Mouse (Mus musculus): ENCODE measurements around the gene Rhcg. TPM values are rescaled to one million over a fixed set of nuclear protein-coding genes. Genes with fewer than 3 reads are reported as not detected.

The Rhcg gene
- total and polyA plus RNA-seq, 2 experiments from 2014 or later, result 0.68 to 4.0 TPM

GRCm38 (mm10) chr7:79606766-79607165, 10.7 kb downstream of the Rhcg start:
- ATAC-seq, result no peak
- Histone ChIP-seq H3K27me3 (ENCODE audit: insufficient read depth, low read length) (no peaks in the 10 kb centered on the region), H3K9me3 (ENCODE audit: low read length) (no peaks in the 10 kb centered on the region), H3K9ac (replicated peaks; ENCODE audit: low read length) (no peak overlapping the region), H3K4me1 (ENCODE audit: insufficient read depth, low read length) (no peaks in the 10 kb centered on the region), H3K36me3 (ENCODE audit: insufficient read depth, low read length) (no peaks in the 10 kb centered on the region), H3K4me2 (ENCODE audit: low read depth, low read length) (peak overlapping the region; percentile 51; the same call in 1 of the 2 replicates), H3K4me3 (ENCODE audit: low read length) (no peak overlapping the region), H3K27ac (no peak overlapping the region)
- no peak for DNase-seq (ENCODE audit: low spot score)
- TF ChIP-seq CTCF (IDR thresholded peaks at IDR 0.05; ENCODE audit: low read depth), result no peak
- 40% methylated on average over 3 of the region's 3 CpGs for WGBS

GRCm38 (mm10) chr7:79602006-79602405, 15.5 kb downstream of the Rhcg start:
- Histone ChIP-seq H3K9me3 (ENCODE audit: low read length) (no peaks in the 10 kb centered on the region), H3K4me3 (ENCODE audit: low read length) (no peak overlapping the region), H3K27ac (no peak overlapping the region), H3K9ac (replicated peaks; ENCODE audit: low read length) (no peak overlapping the region), H3K27me3 (ENCODE audit: insufficient read depth, low read length) (no peaks in the 10 kb centered on the region), H3K4me2 (ENCODE audit: low read depth, low read length) (no peak overlapping the region), H3K36me3 (ENCODE audit: insufficient read depth, low read length) (no peaks in the 10 kb centered on the region), H3K4me1 (ENCODE audit: insufficient read depth, low read length) (no peaks in the 10 kb centered on the region)
- WGBS, result 63% methylated on average over 8 of the region's 8 CpGs
- no peak for TF ChIP-seq CTCF (IDR thresholded peaks at IDR 0.05; ENCODE audit: low read depth)
- DNase-seq (ENCODE audit: low spot score) (no peak), ATAC-seq (no peak)

- Histone ChIP-seq H3K27me3 (ENCODE audit: insufficient read depth, low read length) (no peaks in the 10 kb centered on the region), H3K9me3 (ENCODE audit: low read length) (no peaks in the 10 kb centered on the region)
These were observed 17.3 kb downstream of the Rhcg start for GRCm38 (mm10) chr7:79600122-79600521.

GRCm38 (mm10) chr7:79594854-79595253, 22.6 kb downstream of the Rhcg start:
- Histone ChIP-seq H3K27ac (no peak overlapping the region), H3K9ac (replicated peaks; ENCODE audit: low read length) (no peak overlapping the region), H3K4me3 (ENCODE audit: low read length) (no peak overlapping the region), H3K27me3 (ENCODE audit: insufficient read depth, low read length) (no peaks in the 10 kb centered on the region), H3K4me2 (ENCODE audit: low read depth, low read length) (no peak overlapping the region), H3K36me3 (ENCODE audit: insufficient read depth, low read length) (no peaks in the 10 kb centered on the region), H3K4me1 (ENCODE audit: insufficient read depth, low read length) (0 out of 2 replicates have a peak, but pooled peaks cover 4% of the 10 kb centered on the region), H3K9me3 (ENCODE audit: low read length) (no peaks in the 10 kb centered on the region)
- TF ChIP-seq CTCF (IDR thresholded peaks at IDR 0.05; ENCODE audit: low read depth), result peak; percentile 99
- WGBS, result 14% methylated on average over 7 of the region's 7 CpGs
- DNase-seq (ENCODE audit: low spot score) (peak; percentile 92), ATAC-seq (peak; percentile 50; the same call in 1 of the 2 replicates)

More at GRCm38 (mm10) chr7:79600122-79600521, 17.3 kb downstream of the Rhcg start:
- Histone ChIP-seq H3K4me1 (ENCODE audit: insufficient read depth, low read length) (no peaks in the 10 kb centered on the region), H3K9ac (replicated peaks; ENCODE audit: low read length) (no peak overlapping the region), H3K27ac (no peak overlapping the region), H3K36me3 (ENCODE audit: insufficient read depth, low read length) (no peaks in the 10 kb centered on the region), H3K4me2 (ENCODE audit: low read depth, low read length) (no peak overlapping the region), H3K4me3 (ENCODE audit: low read length) (no peak overlapping the region)
- DNase-seq (ENCODE audit: low spot score), result no peak
- 73% methylated on average over 10 of the region's 10 CpGs for WGBS
- ATAC-seq, result no peak
- TF ChIP-seq CTCF (IDR thresholded peaks at IDR 0.05; ENCODE audit: low read depth), result no peak

GRCm38 (mm10) chr7:79591812-79592731, 25.4 kb downstream of the Rhcg start:
- ATAC-seq, result peak; percentile 80
- Histone ChIP-seq H3K4me2 (ENCODE audit: low read depth, low read length) (peak overlapping the region; percentile 68), H3K9me3 (ENCODE audit: low read length) (no peaks in the 10 kb centered on the region), H3K9ac (replicated peaks; ENCODE audit: low read length) (peak overlapping the region; percentile 43), H3K36me3 (ENCODE audit: insufficient read depth, low read length) (no peaks in the 10 kb centered on the region), H3K4me3 (ENCODE audit: low read length) (peak overlapping the region; percentile 41), H3K27me3 (ENCODE audit: insufficient read depth, low read length) (no peaks in the 10 kb centered on the region), H3K4me1 (ENCODE audit: insufficient read depth, low read length) (0 out of 2 replicates have a peak, but pooled peaks cover 4% of the 10 kb centered on the region), H3K27ac (peak overlapping the region; percentile 74)
- DNase-seq (ENCODE audit: low spot score), result peak; percentile 89
- under 1% methylated on average over 42 of the region's 42 CpGs for WGBS
- no peak for TF ChIP-seq CTCF (IDR thresholded peaks at IDR 0.05; ENCODE audit: low read depth)

GRCm38 (mm10) chr7:79590560-79591110, 26.8 kb downstream of the Rhcg start:
- DNase-seq (ENCODE audit: low spot score), result no peak
- no peak for ATAC-seq
- Histone ChIP-seq H3K4me3 (ENCODE audit: low read length) (no peak overlapping the region), H3K27ac (peak overlapping the region; percentile 57), H3K36me3 (ENCODE audit: insufficient read depth, low read length) (no peaks in the 10 kb centered on the region), H3K9me3 (ENCODE audit: low read length) (no peaks in the 10 kb centered on the region), H3K9ac (replicated peaks; ENCODE audit: low read length) (no peak overlapping the region), H3K4me1 (ENCODE audit: insufficient read depth, low read length) (0 out of 2 replicates have a peak, but pooled peaks cover 4% of the 10 kb centered on the region), H3K27me3 (ENCODE audit: insufficient read depth, low read length) (no peaks in the 10 kb centered on the region), H3K4me2 (ENCODE audit: low read depth, low read length) (peak overlapping the region; percentile 33)
- TF ChIP-seq CTCF (IDR thresholded peaks at IDR 0.05; ENCODE audit: low read depth), result no peak
- WGBS, result 17% methylated on average over 3 of the region's 3 CpGs

Data from hindbrain, postnatal 0 days (tissue).